Mouse (Mus musculus) megakaryocyte, embryonic 14.5 days (primary cell): Measurements from ENCODE around the gene Prdm12.

Source experiments
- FLI1 ChIP-seq: IDR thresholded peaks from 2 replicates; pipeline ENCODE4 v1.6.1; 2012; ENCODE audit warnings: low read length, inconsistent platforms, mixed read lengths
- GATA1 ChIP-seq: IDR thresholded peaks from 3 replicates; pipeline ENCODE4 v1.6.1; 2012; ENCODE audit warnings: mixed read lengths, low read length, inconsistent platforms, borderline replicate concordance

GRCm38 (mm10) chr2:31610922-31611321, 28.9 kb upstream of the Prdm12 start:
- no peak for TF ChIP-seq GATA1
- no peak for TF ChIP-seq FLI1
